Mouse (Mus musculus) testis, postnatal 14 days (tissue): Measurements from ENCODE around the gene Rab27a.

Experiments
- DNase-seq: peaks from one replicate; pipeline ENCODE4 v3.0.0; 2021; ENCODE audit warnings: low spot score

Gene Rab27a

DNA sequence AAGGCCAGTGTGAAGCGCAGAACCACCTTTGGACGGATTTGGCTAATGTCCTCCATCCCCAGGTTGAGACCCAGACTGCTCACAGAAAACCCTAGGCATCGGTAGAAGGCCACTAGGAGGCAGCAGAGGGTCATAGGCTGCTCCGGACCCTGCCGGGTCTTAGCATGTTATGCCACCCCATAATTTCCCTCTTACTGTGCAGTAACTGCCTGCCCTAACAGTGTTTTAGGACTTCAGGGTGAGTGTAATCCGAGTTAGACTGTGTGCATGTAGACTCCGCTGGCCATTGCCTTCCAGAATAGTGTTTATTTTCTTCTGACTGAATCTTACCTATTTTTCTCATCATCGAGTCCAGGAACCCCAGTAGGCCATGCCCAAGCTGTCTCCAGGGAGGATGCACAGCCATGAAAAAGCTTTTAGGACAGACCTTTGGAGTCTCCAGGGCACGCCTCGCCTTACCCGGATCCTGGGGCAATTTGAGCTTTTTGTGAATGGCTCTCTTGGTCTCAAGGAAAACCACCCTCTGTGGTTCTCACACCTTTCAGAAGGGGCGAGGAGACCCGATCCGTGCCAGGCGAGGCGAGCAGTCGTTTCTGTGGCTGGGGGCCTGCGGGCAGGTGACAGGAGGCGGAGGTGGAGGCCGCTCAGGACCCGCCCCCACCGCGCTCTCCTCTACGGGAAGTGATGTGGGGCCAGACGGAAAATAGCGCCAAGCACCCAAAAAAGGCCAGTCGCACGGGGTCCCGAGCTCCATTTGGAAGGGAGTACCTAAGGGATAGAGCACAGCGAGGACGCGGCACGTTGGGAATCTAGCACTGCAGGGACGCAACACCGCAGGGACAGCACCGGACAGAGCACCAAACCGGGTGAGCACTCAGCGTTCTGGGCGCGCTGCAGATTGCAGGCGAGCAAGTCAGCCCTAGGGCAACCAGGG is at the start of gene Rab27a:
Gene Rab27a (plus strand): TSS at position 709 of the 934 bp plus-strand sequence.
- DNase-seq: peak; percentile 63

GRCm38 (mm10) chr9:72996167-72996566 is 48.5 kb upstream of the Rab27a start:
- no peak for DNase-seq

DNA sequence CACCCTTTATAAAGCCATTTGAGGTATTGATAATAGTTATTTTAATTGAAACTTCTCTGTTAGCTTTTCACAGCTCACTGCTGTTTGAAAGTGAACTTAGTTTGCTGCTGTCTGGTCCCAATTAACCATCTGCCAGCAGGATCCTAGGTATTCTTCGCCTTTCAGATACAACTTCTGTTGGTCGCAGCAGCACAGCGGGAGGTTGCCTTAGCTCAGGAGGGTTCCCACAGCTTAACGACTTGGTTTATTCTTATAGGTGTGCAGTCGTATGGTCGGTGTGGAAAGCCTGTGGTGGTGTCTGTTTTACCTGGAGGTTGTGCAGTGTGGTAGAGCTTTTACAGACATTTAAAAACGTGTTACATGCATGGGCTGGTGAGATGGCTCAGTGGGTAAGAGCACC is 47.8 kb upstream of the Rab27a start:
- no peak for DNase-seq

DNA sequence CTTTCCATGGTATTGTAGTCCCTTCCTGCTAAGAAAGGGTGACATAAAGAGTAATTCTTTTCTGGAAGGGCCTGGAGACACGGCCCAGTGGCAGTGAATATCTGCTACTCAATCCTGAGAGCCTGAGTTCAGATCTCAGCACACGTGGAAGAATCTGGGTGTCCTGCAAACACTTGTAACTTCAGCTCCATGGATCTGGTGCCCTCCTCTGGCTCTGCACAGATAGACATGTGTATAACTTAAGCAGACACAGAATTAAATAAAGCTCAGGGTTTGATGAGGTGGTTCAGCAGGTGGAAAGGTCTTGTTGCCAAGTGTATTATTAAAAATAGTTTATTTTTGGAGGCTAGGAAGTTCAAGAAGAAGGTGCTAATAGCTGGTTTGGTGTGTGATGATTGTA is 44.2 kb upstream of the Rab27a start:
- no peak for DNase-seq

- DNase-seq: no peak
Observed at GRCm38 (mm10) chr9:73001314-73002011, 43.2 kb upstream of the Rab27a start.

DNA sequence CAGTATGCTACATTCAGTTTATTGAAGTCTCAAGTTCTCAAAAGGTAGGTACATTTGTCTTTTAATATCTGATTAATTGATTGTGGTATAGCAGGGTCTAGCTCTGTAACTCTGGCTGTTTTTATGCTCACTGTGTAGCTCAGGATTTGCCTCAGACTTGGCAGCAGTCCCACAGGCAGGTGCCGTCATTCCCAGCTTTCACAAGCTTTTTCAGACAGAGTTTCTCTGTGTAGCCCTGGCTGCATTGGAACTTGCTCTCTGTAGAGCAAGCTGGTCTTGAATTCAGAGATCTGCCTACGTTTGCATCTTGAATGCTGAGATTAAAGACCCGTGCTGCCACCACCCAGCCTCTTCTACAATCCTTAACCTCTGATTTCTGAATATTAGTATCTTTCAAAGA is 42.5 kb upstream of the Rab27a start:
- DNase-seq: no peak

GRCm38 (mm10) chr9:73004076-73004475 is 40.6 kb upstream of the Rab27a start:
- DNase-seq: no peak

GRCm38 (mm10) chr9:73005106-73005505 is 39.5 kb upstream of the Rab27a start:
- DNase-seq: no peak

DNA sequence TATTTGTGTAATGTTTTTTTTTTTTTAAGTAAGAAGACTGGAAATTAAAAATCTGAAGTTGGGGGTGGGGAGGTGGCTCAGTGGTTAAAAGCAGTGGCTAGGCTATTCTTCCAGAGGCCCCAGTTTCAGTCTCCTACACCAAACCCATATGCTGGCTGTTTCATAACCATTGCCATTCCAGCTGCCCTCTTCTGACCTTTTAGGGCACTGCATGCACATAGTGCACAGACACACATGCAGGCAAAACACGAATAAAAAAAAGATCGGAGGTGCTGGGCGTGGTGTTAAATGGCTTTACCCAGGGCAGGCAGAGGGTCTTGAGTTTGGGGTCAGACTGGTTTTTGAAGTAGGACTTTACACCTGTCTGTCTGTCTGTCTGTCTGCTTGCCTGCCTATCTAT is 38.5 kb upstream of the Rab27a start:
- DNase-seq: no peak

GRCm38 (mm10) chr9:73008384-73008783 is 36.3 kb upstream of the Rab27a start:
- DNase-seq: no peak

GRCm38 (mm10) chr9:73012629-73013028 is 32.0 kb upstream of the Rab27a start:
- DNase-seq: no peak

GRCm38 (mm10) chr9:73014724-73015123 is 29.9 kb upstream of the Rab27a start:
- DNase-seq: no peak

GRCm38 (mm10) chr9:73019841-73020240 is 24.8 kb upstream of the Rab27a start:
- no peak for DNase-seq

DNA sequence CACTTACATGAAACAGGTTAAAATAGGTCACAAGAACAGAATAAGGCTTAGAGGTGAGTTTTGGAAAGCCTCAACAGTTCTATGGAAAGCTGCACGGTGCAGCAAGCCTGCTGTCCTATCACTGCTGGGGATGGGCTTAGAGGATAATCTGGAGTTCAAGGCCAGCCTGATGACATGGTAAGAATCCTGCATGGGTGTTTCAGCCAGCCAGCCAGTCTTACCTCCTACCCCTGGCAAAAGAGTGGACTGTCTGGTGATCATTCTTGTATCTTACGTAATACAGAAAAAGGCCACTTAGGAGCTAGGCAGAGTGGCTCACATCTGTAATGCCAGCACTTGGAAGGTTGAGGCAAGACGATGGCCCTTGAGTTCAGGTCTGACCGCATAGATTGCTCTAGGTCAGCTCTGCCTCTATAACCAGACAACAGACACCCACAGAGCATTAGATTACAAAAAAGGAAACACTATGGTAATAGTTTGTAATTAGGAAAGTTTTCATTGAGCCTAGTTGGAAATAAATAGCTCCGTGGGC is 24.0 kb upstream of the Rab27a start:
- no peak for DNase-seq

- DNase-seq: peak; percentile 24
Observed at GRCm38 (mm10) chr9:73025818-73026636, 18.6 kb upstream of the Rab27a start.

DNA sequence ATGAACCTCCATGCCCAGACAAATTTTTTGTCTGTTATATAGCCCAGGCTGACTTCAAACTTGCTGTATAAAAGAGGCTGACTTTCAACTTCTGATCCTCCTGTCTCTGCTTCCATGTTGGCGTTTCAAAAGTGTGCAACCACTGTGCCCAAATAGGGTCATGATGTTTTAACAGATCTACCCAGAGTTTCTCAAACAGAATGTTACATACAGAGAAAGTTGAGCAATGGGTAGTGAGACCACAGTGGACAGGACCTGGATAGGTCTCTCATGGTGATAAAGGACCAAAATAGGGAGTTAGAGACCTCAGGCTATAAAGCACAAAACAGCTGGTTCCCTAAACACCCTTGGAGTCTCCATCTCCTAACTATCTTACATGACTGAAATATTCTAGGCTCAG is 14.2 kb upstream of the Rab27a start:
- DNase-seq: no peak

DNA sequence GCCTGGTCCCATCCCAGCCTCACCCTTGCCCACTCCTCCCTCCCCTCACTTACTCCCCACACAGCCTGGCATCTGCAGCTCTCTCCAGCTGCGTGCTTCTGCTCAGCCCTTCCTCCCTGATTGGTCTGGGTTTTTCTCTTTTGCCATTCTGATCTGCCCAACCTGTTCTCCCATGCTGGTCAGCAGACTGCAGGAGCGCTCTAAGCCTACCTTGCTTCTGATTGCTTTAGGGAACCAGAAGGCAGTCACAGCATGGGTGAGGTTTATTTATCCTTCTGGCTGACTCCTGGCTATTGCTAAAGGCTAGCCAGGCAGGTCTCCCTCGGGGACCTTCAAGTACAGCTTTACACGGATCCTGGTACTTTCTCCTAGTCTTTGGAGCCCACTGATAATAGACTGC is 13.2 kb upstream of the Rab27a start:
- DNase-seq: no peak

- DNase-seq: no peak
Observed at GRCm38 (mm10) chr9:73033406-73033805, 11.2 kb upstream of the Rab27a start.

GRCm38 (mm10) chr9:73039222-73039945 is 5.3 kb upstream of the Rab27a start:
- peak; percentile 92 for DNase-seq

- DNase-seq: no peak
Observed at GRCm38 (mm10) chr9:73040080-73040479, 4.6 kb upstream of the Rab27a start, which contains the start of gene Pigb. Gene Pigb (minus strand): TSS chr9:73040378.

GRCm38 (mm10) chr9:73045204-73045603 is 550 bp downstream of the Rab27a start:
- no peak for DNase-seq
